Mouse (Mus musculus): ENCODE measurements around the gene Zbtb42. TPM values are rescaled to one million over a fixed set of nuclear protein-coding genes. Genes with fewer than 3 reads are reported as not detected.

The Zbtb42 gene
- total RNA-seq, 1 experiment = 1.8 TPM

- Histone ChIP-seq H3K36me3 (ENCODE audit: control insufficient read depth, insufficient read depth, low read length, poor library complexity, severe bottlenecking) (peaks cover 24% of the 10 kb centered on the region), H3K4me3 (ENCODE audit: insufficient read depth in 1 of 2, low read depth in 1 of 2, low read length in 2 of 2, poor library complexity in 1 of 2, severe bottlenecking in 1 of 2) (no peak overlapping the region)
- DNase-seq (ENCODE audit: low read depth, low spot score) = no peak
Observed at GRCm38 (mm10) chr12:112661327-112661605, 17.4 kb upstream of the Zbtb42 start.

DNA sequence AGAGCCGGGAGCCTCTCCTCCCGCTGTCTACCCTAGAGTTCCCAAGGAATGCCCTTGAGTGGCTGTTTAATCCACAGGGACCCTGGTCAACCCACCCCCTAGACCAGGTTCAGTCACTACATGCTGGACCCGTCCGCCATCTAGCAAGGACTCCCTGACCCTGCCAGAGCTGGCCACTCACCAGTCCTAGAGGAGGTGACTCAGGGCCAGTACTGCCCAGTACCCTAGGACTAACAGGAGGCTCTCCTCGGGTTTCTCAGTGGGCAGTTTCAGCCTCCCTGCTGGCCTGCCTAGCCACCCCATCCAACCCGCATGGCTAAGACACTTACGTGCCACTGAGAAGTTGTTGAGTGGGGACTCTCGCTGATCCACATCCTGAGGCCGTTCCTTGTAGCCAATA lies 16.8 kb upstream of the Zbtb42 start:
- TF ChIP-seq ZC3H11A (IDR thresholded peaks at IDR 0.05; ENCODE audit: borderline replicate concordance, low read depth, low read length) (no peak), CHD2 (IDR thresholded peaks at IDR 0.05; ENCODE audit: low read depth, low read length) (no peak), ZNF384 (IDR thresholded peaks at IDR 0.05; ENCODE audit: low read depth, low read length) (no peak), MAFK (IDR thresholded peaks at IDR 0.05; ENCODE audit: insufficient read depth, low read depth, low read length) (no peak), HCFC1 (IDR thresholded peaks at IDR 0.05; ENCODE audit: borderline replicate concordance, insufficient read depth, low read length) (no peak)
- no peak overlapping the region for H3K4me3 ChIP-seq (ENCODE audit: insufficient read depth in 1 of 2, low read depth in 1 of 2, low read length in 2 of 2, poor library complexity in 1 of 2, severe bottlenecking in 1 of 2)
- H3K4me1 ChIP-seq (ENCODE audit: control insufficient read depth in 2 of 2, insufficient read depth in 2 of 2, low read length in 2 of 2, poor library complexity in 1 of 2) = no peaks in the 10 kb centered on the region
- in situ Hi-C loops (cut with MboI; ENCODE audit: low sequenced_read_pairs in 2 of 2, unreplicated experiment in 2 of 2) = no loop called here
- no peak overlapping the region; the same call in 1 of the 2 replicates for H3K27ac ChIP-seq (ENCODE audit: insufficient read depth, low read depth, low read length, poor library complexity, severe bottlenecking)
- H3K36me3 ChIP-seq (ENCODE audit: control insufficient read depth, insufficient read depth, low read length, poor library complexity, severe bottlenecking) = peaks cover 18% of the 10 kb centered on the region
- H3K9me3 ChIP-seq (ENCODE audit: control insufficient read depth, insufficient read depth, low read depth, low read length) = no peaks in the 10 kb centered on the region
- H3K9ac ChIP-seq (ENCODE audit: insufficient read depth, low read depth, low read length, poor library complexity, severe bottlenecking) = no peak overlapping the region
- no peak for DNase-seq (ENCODE audit: low read depth, low spot score)

More at GRCm38 (mm10) chr12:112661327-112661605, 17.4 kb upstream of the Zbtb42 start:
- TF ChIP-seq ZC3H11A (IDR thresholded peaks at IDR 0.05; ENCODE audit: borderline replicate concordance, low read depth, low read length) (no peak), HCFC1 (IDR thresholded peaks at IDR 0.05; ENCODE audit: borderline replicate concordance, insufficient read depth, low read length) (no peak), ZNF384 (IDR thresholded peaks at IDR 0.05; ENCODE audit: low read depth, low read length) (no peak), CHD2 (IDR thresholded peaks at IDR 0.05; ENCODE audit: low read depth, low read length) (no peak), MAFK (IDR thresholded peaks at IDR 0.05; ENCODE audit: insufficient read depth, low read depth, low read length) (no peak)
- Histone ChIP-seq H3K27ac (ENCODE audit: insufficient read depth, low read depth, low read length, poor library complexity, severe bottlenecking) (no peak overlapping the region), H3K9ac (ENCODE audit: insufficient read depth, low read depth, low read length, poor library complexity, severe bottlenecking) (no peak overlapping the region), H3K4me1 (ENCODE audit: control insufficient read depth in 2 of 2, insufficient read depth in 2 of 2, low read length in 2 of 2, poor library complexity in 1 of 2) (no peaks in the 10 kb centered on the region), H3K9me3 (ENCODE audit: control insufficient read depth, insufficient read depth, low read depth, low read length) (no peaks in the 10 kb centered on the region)
- in situ Hi-C loops (cut with MboI; ENCODE audit: low sequenced_read_pairs in 2 of 2, unreplicated experiment in 2 of 2) = no loop called here

- TF ChIP-seq ZC3H11A (IDR thresholded peaks at IDR 0.05; ENCODE audit: borderline replicate concordance, low read depth, low read length) (no peak), HCFC1 (IDR thresholded peaks at IDR 0.05; ENCODE audit: borderline replicate concordance, insufficient read depth, low read length) (no peak), CHD2 (IDR thresholded peaks at IDR 0.05; ENCODE audit: low read depth, low read length) (no peak), ZNF384 (IDR thresholded peaks at IDR 0.05; ENCODE audit: low read depth, low read length) (no peak), MAFK (IDR thresholded peaks at IDR 0.05; ENCODE audit: insufficient read depth, low read depth, low read length) (no peak)
- H3K27ac ChIP-seq (ENCODE audit: insufficient read depth, low read depth, low read length, poor library complexity, severe bottlenecking) = no peak overlapping the region
- H3K4me3 ChIP-seq (ENCODE audit: insufficient read depth in 1 of 2, low read depth in 1 of 2, low read length in 2 of 2, poor library complexity in 1 of 2, severe bottlenecking in 1 of 2) = no peak overlapping the region
- H3K9ac ChIP-seq (ENCODE audit: insufficient read depth, low read depth, low read length, poor library complexity, severe bottlenecking) = no peak overlapping the region
- in situ Hi-C loops (cut with MboI; ENCODE audit: low sequenced_read_pairs in 2 of 2, unreplicated experiment in 2 of 2) = no loop called here
- H3K36me3 ChIP-seq (ENCODE audit: control insufficient read depth, insufficient read depth, low read length, poor library complexity, severe bottlenecking) = peaks cover 13% of the 10 kb centered on the region
- no peak for DNase-seq (ENCODE audit: low read depth, low spot score)
- H3K9me3 ChIP-seq (ENCODE audit: control insufficient read depth, insufficient read depth, low read depth, low read length) = no peaks in the 10 kb centered on the region
- H3K4me1 ChIP-seq (ENCODE audit: control insufficient read depth in 2 of 2, insufficient read depth in 2 of 2, low read length in 2 of 2, poor library complexity in 1 of 2) = no peaks in the 10 kb centered on the region
Observed at GRCm38 (mm10) chr12:112663303-112663702, 15.3 kb upstream of the Zbtb42 start.

GRCm38 (mm10) chr12:112663716-112664115 lies 14.9 kb upstream of the Zbtb42 start:
- no peak overlapping the region for H3K27ac ChIP-seq (ENCODE audit: insufficient read depth, low read depth, low read length, poor library complexity, severe bottlenecking)
- TF ChIP-seq ZC3H11A (IDR thresholded peaks at IDR 0.05; ENCODE audit: borderline replicate concordance, low read depth, low read length) = no peak
- TF ChIP-seq ZNF384 (IDR thresholded peaks at IDR 0.05; ENCODE audit: low read depth, low read length) = no peak
- no peak for TF ChIP-seq HCFC1 (IDR thresholded peaks at IDR 0.05; ENCODE audit: borderline replicate concordance, insufficient read depth, low read length)
- no peak for TF ChIP-seq MAFK (IDR thresholded peaks at IDR 0.05; ENCODE audit: insufficient read depth, low read depth, low read length)
- no peak for TF ChIP-seq CHD2 (IDR thresholded peaks at IDR 0.05; ENCODE audit: low read depth, low read length)
- H3K4me3 ChIP-seq (ENCODE audit: insufficient read depth in 1 of 2, low read depth in 1 of 2, low read length in 2 of 2, poor library complexity in 1 of 2, severe bottlenecking in 1 of 2) = no peak overlapping the region
- DNase-seq (ENCODE audit: low read depth, low spot score) = no peak
- H3K9me3 ChIP-seq (ENCODE audit: control insufficient read depth, insufficient read depth, low read depth, low read length) = no peaks in the 10 kb centered on the region
- H3K4me1 ChIP-seq (ENCODE audit: control insufficient read depth in 2 of 2, insufficient read depth in 2 of 2, low read length in 2 of 2, poor library complexity in 1 of 2) = no peaks in the 10 kb centered on the region
- in situ Hi-C loops (cut with MboI; ENCODE audit: low sequenced_read_pairs in 2 of 2, unreplicated experiment in 2 of 2) = no loop called here
- H3K36me3 ChIP-seq (ENCODE audit: control insufficient read depth, insufficient read depth, low read length, poor library complexity, severe bottlenecking) = peaks cover 13% of the 10 kb centered on the region
- H3K9ac ChIP-seq (ENCODE audit: insufficient read depth, low read depth, low read length, poor library complexity, severe bottlenecking) = no peak overlapping the region

DNA sequence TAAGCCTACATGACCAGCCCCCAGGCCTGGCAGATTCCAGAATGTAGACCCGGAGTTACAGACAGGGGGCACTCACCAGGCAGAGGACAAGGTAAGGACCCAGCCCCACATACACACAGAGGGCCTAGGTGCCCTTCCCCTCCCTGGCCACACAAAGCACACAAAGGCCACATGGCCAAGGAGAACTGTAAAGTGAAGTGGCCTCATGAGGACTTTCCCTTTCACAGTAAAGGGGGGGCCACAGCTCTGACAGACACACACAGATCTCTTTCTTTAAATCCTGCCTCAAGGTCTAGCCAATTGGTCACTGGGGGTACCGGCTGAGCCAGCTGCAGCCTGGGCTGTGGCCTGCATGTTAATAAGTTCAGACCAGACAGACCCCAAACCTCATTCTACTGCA lies 14.5 kb upstream of the Zbtb42 start:
- Histone ChIP-seq H3K36me3 (ENCODE audit: control insufficient read depth, insufficient read depth, low read length, poor library complexity, severe bottlenecking) (peaks cover 14% of the 10 kb centered on the region; the same call in 1 of the 2 replicates), H3K4me3 (ENCODE audit: insufficient read depth in 1 of 2, low read depth in 1 of 2, low read length in 2 of 2, poor library complexity in 1 of 2, severe bottlenecking in 1 of 2) (no peak overlapping the region), H3K9me3 (ENCODE audit: control insufficient read depth, insufficient read depth, low read depth, low read length) (no peaks in the 10 kb centered on the region), H3K9ac (ENCODE audit: insufficient read depth, low read depth, low read length, poor library complexity, severe bottlenecking) (no peak overlapping the region), H3K27ac (ENCODE audit: insufficient read depth, low read depth, low read length, poor library complexity, severe bottlenecking) (no peak overlapping the region), H3K4me1 (ENCODE audit: control insufficient read depth in 2 of 2, insufficient read depth in 2 of 2, low read length in 2 of 2, poor library complexity in 1 of 2) (no peaks in the 10 kb centered on the region)
- no peak for DNase-seq (ENCODE audit: low read depth, low spot score)
- TF ChIP-seq ZC3H11A (IDR thresholded peaks at IDR 0.05; ENCODE audit: borderline replicate concordance, low read depth, low read length) (no peak), CHD2 (IDR thresholded peaks at IDR 0.05; ENCODE audit: low read depth, low read length) (no peak), MAFK (IDR thresholded peaks at IDR 0.05; ENCODE audit: insufficient read depth, low read depth, low read length) (no peak), HCFC1 (IDR thresholded peaks at IDR 0.05; ENCODE audit: borderline replicate concordance, insufficient read depth, low read length) (no peak), ZNF384 (IDR thresholded peaks at IDR 0.05; ENCODE audit: low read depth, low read length) (no peak)
- in situ Hi-C loops (cut with MboI; ENCODE audit: low sequenced_read_pairs in 2 of 2, unreplicated experiment in 2 of 2) = no loop called here

Measured in ES-E14 (cell line).